Mouse (Mus musculus) heart, adult 18-20 months (tissue): ENCODE data around the gene Tspoap1. TPM values are rescaled to one million over a fixed set of nuclear protein-coding genes. Genes with fewer than 3 reads are reported as not detected.

Source experiments
- DNase-seq, 2 experiments: peaks; one replicate each; pipeline ENCODE4 v3.0.0; 2021 to 2022; ENCODE audit warnings: mixed read lengths in 1 of 2
- total RNA-seq, 2 experiments: library from RNA; stranded (reverse); gene quantifications; 2 replicates each; pipeline ENCODE4 v1.2.3; 2021

Gene Tspoap1
- total RNA-seq, 2 experiments from 2014 or later, result 0.15 TPM; not detected in 1

DNA sequence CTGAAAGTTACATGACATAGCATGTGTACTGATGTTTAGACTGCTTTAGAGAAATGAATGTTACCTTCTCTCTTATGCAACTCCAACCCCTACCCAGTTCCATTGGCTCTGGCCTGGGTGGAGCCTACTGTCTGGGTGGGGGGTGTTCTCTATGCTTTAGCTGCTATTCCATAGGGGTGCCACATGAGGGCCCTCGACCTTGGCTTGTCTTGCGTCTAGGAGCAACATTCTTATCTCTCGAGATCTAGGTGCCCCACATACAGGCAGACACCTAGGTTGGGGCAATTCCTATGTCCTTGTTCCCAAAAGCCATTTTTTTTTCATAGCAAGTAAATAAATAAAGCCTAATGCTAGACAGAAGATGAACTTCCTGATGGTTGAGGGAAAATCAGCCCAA, 734 bp upstream of the Tspoap1 start:
- DNase-seq, result no peak

DNA sequence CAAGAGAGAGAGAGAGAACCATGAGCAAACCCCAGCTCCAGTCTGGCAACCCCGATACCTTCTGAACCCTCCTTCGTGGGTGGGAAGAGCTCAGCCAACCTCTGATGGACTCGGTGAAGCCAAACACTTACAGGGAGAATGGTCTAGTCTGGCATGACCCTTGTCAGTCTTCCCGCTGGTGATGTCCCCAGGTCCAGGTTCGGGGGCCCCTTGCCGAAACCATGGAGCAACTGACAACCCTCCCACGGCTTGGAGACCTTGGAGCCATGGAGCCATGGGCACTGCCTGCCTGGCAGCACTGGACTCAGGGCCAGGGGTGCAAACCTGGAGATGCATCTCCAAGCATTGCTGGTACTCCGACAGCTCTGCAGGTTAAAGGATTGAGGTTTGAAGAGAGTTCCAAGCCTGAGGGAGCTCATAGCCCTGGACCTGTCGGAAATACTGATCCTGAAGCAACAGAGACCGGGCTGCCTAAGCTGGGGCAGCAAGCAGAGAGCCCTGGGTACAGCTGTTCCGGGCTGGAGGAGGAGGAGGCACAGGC, 910 bp downstream of the Tspoap1 start:
- DNase-seq, result no peak

DNA sequence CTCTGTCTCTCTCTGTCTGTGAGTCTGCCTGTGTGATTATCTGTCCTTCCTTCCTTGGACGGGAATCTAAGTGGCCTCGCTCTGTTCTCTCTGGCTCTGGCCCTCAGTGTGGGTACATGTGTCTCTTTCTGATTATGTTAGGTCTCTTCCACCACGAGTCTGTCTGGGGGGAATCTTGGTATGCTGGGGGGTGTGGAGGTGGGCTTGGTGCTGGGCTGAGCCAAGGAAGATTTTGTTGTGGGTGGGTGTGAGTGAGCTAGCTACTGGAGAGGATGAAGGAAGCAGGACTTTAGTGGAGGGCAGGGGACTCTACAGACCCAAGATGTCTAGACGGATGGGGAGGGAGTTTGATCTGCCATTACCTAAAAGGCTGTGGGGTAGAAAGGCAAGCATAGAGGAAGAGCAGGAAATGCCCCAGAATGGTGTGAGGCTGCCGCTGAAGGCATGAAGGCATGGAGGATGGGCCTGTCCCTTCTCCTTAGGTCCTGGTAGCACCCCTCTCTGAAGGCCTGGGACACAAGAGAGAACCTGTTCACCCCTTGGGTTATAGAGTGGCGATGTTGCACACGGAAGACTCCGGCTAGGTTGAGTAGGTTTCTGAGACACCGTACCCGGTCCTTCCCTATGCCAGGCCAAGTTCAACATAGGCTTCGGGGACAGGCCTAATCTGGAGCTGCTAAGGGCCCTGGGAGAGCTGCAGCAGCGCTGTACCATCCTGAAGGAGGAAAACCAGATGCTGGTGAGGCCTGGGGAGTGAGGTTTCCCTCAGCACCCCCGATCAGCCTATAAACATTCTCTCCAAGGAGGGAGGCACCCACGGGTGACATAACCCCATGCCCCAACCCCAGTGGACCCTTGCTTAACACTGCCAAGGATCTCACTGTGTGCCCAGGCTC, 1.7 kb downstream of the Tspoap1 start:
- no peak for DNase-seq

DNA sequence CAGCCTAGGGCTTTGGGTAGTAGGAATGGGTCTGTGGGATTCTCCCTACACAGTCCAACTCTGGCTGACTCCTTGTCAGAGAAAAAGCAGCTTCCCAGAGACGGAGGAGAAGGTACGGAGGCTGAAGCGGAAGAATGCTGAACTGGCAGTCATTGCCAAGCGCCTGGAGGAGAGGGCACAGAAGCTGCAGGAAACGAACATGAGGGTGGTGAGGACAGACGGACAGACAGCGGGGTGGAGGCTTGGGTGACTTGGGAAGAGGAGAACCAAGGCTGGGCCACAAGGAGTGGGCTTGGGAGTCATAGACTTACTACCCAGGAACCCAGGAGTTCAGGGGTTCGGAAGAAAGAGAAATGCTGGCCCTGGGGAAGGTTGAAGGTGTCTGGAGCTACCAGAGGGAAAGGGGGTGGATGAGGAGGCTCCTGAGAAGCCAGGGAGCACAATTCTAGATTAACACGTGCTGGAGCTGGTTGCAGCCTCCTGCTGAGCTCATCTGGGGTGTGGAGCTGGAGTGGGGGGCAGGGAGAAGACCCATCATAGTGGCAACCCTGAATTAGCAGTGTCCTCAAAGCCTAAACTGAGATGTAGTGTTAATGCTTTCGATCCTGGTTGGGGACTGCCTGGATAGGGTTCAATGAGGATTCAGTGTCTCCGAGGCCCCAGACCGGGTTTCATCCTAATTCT, 2.5 kb downstream of the Tspoap1 start:
- DNase-seq, result no peak

DNA sequence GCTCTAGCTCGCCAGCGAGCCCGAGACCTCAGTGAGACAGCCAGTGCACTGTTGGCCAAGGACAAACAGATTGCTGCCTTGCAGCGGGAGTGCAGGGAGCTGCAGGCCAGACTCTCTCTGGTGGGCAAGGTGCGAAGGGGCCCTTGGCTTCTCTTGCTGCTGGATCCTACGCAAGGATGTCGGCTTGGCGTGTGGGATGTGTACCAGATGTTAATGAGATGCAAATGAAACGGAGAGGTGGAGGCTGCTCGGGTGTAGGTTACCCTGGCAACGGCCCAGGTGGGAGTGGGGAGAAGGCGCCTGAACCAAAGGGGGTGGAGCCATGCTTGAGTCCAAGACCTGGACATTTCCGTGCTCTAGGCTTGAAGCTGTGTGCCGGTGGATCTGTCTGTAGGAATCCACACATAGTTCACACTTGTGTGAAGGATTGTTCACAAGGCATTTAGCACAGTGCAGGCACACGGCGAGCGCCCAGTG, 3.2 kb downstream of the Tspoap1 start:
- DNase-seq, result no peak

DNA sequence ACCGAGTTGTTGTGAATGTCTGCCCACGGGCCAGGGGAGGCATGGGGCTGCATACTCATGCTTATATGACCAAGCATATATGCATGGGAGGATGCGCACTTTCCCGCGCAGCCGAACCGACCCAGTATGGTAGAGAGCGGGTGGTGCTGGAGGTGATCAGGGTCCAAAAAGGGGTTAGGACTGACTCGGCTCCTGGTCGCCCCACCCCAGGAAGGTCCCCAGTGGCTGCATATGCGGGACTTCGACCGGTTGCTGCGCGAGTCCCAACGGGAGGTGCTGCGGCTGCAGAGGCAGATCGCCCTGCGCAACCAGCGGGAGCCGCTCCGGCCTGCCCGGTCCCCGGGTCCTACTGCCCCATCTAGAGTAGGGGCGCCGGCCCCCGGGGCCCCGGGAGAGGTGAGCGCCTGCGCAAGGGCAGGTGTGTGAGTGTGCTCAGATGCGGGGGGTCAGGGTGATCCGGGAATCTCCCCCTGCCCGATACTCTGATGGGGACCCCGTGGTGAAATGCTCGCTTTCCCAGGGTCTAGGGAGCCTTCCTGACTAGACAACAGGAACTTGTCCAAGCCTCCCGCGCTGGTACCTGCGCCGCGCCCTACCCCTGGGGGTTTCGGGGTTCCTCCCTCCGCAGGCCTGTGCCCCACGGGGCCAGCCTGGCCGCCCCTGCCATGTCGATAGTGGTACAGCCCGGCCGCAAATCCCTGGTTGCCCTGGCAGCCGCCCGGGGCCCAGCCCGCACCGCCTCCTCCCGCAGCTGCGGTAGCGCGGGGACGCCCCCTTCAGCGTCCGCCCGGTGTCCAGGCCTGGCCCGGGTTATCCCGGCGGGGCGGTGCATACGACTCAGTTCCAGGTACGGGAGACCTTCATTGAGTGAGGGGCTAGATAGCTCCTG, 3.9 kb downstream of the Tspoap1 start:
- DNase-seq, result no peak

DNA sequence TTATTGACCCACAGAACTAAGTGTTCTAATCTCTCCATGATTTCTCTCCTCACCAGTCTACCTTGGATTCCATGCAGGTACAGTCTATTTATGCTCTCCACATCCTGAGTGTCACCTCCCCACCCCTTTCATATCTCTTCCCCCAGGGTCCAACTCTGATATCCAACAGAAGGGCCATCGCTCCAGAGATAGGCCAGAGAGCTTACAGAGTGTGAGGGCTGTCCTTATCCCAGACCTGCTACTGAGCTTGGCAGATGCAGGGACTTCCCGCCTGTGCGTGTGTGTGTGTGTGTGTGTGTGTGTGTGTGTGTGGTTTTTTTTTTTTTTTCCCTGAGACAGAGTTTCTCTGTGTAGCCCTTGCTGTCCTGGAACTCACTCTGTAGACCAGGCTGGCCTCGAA, 8.4 kb downstream of the Tspoap1 start:
- DNase-seq, result no peak

DNA sequence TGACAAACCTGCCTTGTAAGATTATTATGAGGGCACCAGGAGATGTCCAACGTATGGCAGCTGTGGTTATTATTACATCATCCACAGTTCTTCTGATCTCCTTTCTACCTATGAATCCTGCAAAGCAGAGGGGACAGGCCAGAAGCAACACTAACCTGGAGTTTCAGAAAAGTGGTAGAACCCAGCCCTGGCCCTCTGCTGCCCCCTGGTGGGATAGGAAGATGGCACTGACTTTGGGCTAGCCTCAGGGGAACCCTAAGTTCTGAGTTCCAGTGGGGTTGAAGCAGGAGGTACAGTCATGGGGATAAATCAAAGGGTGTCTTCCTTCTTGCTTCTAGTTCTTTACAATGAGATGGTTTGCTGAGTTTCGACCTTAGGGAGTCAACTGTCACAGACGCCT, 10.6 kb downstream of the Tspoap1 start:
- peak; percentile 40 to 86 for DNase-seq

DNA sequence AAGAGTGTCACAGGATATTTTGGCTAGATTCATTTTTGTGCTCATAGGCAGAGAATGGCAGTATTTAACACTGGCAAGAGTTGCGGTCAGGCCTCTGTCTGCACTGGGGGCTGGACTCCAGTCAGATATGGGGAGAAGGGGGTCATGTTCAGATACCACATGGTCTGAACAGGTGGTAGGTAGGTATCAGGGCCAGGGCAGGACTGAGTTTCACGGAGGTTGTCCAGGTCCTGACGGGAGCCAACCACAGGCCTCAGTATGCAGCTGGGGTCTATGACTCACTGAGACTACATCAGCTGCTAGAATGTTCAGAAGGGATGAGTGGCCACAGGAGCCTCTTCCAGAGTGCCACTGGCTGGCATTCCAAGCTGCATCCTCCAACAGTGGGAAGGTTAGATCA, 12.0 kb downstream of the Tspoap1 start:
- no peak for DNase-seq

DNA sequence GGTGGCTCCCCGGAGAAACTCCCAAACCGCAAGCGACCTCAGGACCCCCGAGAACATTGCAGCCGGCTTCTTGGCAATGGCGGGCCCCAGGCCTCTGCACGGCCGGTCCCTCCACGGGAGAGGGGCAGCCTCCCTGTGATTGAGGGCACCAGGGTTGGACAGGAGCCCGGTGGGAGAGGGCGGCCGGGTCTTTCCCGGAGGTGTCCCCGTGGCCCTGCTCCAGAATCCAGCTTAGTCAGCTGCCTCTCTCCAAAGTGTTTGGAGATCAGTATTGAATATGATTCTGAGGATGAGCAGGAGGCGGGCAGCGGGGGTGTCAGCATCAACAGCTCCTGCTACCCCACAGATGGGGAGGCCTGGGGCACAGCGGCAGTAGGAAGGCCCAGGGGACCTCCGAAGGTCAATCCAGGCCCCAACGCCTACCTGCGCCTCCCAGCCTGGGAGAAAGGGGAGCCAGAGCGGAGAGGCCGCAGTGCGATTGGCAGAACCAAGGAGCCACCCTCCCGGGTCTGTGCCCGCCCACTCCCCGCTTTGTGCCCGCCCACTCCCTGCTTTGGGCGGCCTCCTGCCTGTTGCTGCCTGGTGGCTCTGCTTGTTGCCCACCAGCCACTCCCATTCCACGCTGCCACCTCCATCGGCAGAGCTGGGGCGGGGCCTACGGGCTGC, 17.9 kb downstream of the Tspoap1 start:
- peak in 1 of 2 experiments; percentile 18 for DNase-seq

DNA sequence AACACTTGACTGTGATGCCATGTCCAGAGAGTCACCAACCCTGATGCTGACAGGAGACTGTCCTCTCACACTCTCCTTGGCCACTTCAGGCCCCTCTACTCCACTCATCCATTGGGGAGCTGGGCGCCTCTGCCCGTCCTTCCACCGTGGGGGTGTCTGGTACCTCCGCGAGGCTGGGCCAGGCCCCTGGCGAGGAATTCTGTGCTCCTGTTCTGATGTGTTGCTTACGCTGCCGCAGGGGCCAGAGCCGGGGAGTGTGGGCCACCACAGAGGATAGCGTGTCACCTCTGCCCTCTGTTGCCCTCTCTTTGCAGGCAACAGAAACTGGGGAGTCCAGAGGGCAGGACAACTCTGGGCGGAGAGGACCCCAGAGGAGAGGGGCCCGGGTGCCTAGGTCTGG, 18.6 kb downstream of the Tspoap1 start:
- no peak for DNase-seq

DNA sequence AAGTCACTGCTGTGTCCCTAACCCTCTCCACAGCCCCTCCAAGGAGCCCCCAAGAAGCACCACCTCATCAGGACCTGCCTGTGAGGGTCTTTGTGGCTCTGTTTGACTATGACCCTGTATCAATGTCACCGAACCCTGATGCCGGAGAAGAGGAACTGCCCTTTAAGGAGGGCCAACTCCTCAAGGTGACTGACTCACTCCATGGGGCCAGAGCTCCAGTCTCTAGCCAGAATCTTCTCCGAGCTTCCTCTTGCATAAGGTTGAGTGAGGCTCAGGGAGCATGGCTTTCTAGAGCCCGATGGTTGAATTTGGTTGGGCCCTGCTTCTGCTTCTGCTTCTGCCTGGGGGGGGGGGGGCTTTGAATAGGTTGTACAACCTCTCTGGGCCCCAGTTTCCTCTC, 19.1 kb downstream of the Tspoap1 start:
- no peak for DNase-seq

DNA sequence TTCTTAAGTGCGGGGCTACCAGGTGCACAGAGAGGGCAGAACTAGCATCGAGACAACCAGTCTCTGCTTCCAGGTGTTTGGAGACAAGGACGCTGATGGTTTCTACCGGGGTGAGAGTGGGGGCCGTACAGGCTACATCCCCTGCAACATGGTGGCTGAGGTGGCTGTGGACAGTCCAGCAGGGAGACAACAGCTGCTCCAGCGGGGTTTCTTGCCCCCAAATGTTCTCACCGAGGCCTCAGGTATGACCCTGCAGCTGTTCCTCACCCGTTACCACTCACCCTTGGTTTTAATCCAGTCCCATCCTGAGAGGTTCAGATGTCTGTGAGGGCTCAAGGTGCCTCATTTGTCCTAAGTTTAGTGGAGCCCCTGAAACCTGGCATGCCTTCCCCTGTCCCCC, 19.8 kb downstream of the Tspoap1 start:
- no peak for DNase-seq

DNA sequence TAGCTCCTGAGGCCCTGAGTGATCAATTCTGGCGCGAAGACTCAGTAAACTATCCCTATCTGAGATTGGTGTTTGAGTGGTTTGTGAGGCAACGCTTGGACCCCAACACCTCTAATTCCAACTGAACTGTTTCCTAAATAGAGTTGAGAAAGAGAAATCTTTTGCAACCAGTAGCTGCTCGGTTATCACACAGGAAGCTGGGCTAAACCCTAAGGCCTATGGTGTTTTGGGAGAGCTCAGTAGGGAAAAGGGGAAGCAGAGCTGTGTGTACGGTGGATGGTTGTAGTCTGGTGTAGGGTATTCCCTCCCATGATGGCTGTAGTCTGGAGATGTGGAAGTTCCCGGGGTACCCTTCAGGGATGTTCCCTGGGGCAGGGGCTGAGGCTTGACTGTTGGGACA, 29.7 kb downstream of the Tspoap1 start:
- no peak for DNase-seq

DNA sequence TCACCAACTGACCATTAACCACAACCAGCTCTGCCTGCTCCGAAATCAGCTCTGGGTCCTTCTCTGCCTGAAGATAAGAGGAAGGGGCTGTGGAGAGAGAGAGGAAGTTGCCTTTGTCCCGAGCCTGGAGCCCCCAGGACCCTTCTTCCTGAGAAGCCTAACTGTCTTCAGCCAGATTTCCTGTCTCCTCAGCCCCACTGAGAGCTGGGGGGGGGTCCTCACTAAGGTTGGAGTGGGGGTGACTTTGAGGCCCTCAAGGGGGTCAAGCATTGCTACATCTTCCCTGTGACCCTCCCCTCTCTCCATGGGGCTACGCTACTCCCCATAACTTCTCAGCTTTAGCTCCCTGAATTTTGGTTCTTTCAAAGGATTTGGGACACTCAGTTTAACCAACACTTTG, 33.1 kb downstream of the Tspoap1 start, which contains the start of gene Mpo:
TSS of gene Mpo (plus strand) at position 122 of the 400 bp plus-strand sequence.
- DNase-seq, result no peak

DNA sequence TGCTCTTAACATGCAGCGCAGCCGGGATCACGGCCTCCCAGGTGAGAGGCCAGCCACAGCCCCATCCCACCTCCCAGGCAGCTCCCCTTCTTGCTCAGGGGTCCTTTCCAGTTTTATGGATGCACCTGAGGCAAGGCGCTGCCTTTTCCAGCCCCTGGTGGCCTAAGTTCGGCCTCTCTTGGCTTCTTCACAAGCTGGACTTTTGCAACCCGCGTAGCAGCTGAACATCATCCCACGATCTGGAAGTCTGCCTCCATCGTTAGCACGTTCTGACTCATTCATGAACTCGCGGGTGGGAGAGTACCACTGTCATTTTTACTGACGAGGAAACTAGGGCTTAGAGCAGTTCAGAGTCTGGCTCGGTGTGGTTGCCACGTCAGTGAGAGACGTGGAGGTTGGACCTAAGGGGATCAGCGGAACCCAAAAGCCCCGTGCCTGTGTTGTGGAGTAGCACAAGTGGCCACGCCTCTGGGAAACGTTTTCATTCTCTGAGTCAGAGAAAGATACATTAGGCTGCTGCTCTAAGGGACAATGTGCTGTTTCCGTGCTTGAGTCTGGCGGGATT, 41.5 kb downstream of the Tspoap1 start:
- peak; percentile 37 to 52 for DNase-seq

DNA sequence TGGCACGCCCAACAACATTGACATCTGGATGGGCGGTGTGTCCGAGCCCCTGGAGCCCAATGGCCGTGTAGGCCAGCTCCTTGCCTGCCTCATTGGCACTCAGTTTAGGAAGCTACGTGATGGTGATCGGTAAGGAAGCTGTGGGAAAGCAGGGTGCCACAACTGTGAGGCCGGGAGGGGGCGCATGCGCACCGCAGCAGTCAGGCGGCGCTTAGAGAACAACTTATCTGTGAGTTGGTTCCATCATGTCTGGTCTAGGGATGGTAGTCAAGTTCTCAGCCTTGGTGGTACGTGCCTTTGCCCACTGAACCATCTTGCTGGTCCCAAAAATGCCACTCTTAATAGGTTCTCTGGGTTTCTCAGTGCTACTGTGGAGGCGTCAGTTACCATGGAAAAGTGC, 42.3 kb downstream of the Tspoap1 start:
- no peak for DNase-seq

DNA sequence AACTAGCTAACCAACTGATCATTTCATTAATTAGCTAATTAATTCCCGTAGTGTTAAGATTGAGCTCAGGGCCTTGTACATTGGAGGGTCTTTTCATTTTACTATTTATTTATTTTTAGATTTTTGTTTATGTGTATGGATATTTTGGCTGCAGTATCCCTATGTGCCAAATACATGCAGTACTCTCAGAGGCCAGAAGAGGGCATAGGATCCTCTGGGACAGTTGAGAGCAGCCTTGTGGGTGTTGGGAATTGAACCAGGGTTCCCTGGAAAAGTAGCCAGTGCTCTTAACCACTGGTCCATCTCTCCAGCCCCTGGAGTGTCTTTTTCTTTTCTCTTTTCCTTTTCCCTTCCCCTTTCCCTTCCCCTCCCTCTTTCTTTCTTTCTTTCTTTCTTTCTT, 45.1 kb downstream of the Tspoap1 start:
- DNase-seq, result peak in 1 of 2 experiments; percentile 32

DNA sequence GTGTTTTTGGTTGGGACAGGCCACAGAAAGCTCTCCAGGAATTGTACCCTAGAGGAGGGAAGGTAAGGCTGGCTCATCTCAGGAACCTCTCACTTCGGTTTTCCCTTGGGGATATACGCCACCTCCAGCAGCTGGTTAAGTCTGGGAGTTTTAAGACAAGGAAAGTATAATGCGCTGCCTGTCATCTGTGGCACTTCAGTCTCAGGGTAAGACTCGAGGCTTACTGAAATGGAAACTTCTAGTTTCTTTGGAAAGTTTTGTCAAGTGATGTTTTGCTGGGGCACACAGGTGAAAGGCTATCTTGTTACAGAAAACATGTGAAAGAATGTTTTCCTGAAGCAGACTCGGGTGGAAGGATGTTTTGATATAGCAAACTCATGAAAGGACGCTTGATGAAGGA, 47.1 kb downstream of the Tspoap1 start:
- no peak for DNase-seq

DNA sequence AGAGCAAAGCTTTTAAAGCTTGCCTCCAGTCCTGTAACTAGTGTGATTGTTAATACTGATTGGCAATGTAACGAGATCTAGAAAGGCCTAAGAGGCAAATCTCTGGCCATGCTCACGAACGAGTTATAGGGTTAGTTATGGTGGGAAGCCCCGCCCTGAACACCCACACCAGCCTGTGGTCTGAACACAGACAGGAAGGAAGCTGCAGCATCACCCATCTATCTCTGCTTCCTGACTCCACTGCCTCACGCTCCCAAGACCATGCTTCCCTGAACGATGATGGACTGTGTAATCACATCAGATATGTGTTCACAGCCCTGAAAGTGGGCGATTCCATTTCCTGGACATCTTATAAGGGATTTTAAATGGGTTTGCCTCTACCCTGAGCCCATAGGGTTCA, 47.9 kb downstream of the Tspoap1 start:
- DNase-seq, result no peak

DNA sequence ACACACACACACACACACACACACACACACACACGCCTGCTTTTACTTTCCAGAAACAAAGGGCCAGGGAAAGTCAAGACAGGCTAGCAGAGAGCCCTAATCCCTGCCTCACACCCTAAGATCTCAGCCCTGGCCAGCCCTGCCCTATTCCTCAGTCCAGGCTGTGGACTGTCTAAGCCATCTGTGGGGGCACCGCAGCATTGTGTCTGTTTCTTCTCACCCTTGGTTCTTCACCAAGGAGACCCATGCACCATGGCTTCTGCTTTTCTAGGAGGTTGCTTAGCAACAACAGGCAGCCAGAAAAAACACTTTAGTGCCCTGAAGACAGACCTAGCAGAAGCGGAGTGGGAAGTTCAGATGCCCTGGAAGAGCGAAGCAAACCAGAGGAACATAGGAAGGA, 51.1 kb downstream of the Tspoap1 start:
- DNase-seq, result no peak
